Mouse (Mus musculus) 3T3-L1 (cell line): ENCODE results near the gene Galnt2.

Source experiments
- DNase-seq: peaks from one replicate; pipeline ENCODE4 v3.0.0-alpha.2; 2015; ENCODE audit warnings: low read depth, low spot score

The Galnt2 gene

DNA sequence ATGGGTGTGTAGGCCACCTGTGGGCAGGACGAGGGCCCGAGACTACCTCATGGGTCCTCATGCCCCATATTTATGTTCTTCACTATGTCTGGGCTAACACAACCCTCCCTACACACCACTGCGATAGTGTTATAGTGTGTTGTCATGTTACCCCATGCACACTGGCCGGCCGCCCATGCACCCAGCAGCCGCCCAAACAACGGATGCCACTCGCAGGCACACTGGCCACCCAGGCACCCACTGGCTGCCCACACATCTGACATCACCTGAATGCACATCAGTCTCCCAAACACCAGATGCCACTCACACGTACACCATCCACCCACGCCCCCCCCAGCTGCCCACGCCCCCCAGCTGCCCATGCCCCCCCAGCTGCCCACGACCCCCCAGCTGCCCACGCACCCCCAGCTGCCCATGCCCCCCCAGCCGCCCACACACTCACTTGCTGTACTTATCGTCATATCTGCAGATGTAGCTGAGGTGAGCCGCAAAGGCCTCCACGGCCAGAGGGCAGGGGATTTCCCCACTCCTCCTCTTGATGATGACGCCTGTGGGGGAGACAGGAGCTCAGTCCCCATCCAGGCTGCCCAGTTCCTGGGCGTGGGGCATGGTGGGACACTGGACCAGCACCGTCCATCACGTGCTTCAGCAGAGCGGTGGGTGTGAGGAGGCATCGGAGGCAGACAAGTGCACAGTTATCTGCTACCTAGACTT, 140.4 kb downstream of the Galnt2 start:
- DNase-seq = no peak

DNA sequence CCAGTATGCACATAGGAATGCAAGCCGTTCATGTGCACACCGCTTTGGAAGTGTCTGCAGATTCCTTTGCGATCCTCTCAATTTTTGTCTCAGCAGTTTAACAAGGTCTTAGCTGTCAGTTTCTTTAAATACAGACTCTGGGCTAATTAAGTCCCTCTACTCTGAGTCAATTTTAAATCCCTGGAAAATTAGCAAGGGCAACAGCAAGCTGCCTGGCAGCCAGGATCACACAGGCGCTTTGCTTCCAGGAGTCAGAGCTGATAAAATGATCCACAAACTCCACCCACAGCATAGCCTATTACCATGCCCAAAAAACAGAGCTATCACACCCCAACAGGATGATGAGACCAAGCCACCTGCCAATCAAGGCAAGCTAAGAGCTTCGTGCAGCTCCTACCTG, 142.6 kb downstream of the Galnt2 start:
- DNase-seq = no peak

- DNase-seq = no peak
Measured at GRCm38 (mm10) chr8:124375168-124375567, 144.0 kb downstream of the Galnt2 start.

- no peak for DNase-seq
Measured at GRCm38 (mm10) chr8:124375727-124376126, 144.5 kb downstream of the Galnt2 start.

- DNase-seq = no peak
Measured at GRCm38 (mm10) chr8:124376406-124376805, 145.2 kb downstream of the Galnt2 start.

DNA sequence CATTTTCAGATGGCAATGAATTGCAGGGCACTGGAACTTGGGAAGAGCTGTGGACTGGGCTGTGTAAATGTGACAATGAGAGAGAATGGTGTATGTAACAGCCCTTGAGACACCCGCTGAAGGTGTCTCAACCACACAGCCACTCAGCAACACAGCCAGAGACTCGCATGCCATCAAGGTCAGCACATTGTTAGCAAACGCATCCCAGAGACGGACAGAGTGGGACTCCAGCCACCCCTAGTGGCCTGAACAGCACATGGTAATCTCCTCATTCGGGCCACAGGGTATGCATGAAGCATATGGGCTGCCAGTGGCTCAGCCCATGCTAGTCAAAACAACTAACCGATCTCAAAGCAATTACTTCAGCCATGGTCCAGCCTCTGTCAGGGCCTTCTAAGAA, 148.1 kb downstream of the Galnt2 start:
- peak; percentile 9 for DNase-seq

GRCm38 (mm10) chr8:124382235-124382634, 151.0 kb downstream of the Galnt2 start:
- no peak for DNase-seq

DNA sequence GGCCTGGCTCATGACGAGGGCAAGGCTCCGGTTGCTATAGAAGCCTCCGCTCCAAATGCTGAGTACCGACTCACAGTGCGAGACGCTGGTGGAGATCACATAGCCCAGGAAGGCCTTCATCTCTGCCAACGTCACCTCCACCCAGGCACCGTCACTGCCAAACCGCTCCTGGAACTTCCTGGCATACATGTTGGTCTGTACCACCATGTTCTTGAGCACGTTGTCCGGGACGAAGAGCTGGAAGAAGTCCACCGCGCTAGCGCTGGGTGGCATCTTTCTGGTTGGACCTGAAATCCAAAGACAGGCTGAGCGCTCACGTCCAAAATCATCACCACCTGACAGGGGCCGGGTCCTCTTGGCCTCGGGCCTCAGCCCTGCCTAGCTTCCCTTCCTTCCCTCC, 153.1 kb downstream of the Galnt2 start:
- DNase-seq = no peak

GRCm38 (mm10) chr8:124386225-124386899, 155.2 kb downstream of the Galnt2 start:
- no peak for DNase-seq

DNA sequence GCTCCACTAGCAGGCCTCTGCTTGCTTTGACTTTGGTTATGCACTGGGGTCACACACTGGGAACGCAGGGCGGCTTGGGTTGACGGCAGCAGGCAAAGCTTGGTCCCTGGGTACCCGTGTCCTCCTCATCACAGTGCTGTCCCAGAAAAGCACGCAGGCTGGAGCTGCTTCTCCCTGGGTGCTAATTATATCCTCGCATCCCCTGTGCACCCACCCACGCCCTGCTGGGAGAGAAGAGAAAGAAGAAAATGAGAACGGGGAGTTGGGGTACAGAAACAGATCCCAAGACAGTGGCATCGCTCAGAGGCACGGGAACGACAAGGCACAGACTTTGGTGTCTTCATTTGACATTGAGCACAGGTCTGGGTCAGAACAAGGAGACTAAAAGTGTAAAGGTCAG, 158.3 kb downstream of the Galnt2 start:
- no peak for DNase-seq

DNA sequence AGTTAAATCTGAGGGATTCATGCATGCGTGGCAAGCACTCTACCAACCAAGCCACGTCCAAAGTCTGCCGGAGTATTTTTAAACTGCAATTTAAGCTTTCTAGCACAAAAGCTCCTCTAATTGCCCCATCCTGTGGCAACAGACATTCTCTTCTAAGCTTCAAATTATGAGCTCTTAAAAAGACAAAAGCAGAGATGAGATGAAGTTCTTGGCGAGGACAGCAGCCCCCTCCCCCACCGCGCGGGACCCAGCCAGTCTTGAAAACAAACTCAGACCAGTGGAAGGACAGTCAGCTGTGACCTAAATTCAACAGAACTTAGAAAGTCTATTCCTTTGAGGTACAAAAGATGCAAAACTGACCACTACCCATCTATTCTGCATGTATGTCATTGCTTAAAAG, 160.0 kb downstream of the Galnt2 start:
- DNase-seq = no peak

DNA sequence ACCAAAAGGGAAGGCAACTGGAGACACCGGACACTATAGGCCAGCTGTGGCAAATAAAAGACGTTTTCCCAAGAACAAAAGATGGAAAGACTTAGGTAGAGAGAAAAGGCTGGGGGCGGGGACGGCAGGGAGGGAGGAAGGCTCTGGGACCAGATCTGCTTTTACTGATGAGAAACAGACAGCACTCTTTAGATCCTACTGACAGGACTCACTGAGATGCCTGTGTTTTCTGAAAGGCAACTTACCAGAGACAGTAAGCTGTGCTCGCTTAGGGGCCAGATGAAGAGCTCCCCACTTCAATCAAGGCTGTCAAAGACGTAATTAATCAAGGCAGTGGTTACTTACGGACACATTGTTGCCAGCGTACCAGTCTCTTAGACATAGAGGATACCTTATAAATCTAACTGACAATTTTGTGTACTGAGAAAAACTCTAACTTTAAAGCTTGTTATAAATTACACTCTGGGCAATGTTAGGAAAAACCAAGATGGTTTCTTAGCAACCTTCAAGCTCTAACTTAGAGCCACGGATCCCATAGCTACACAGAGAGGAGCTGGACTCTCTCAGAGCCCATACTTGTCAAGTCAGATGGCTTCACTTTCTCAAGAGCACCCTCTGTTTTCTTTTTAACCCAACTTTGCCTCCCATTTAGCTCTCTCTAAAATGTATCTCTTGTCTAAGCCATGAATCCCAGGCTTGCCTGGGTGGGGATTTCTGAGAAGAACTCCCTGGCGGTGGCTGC, 161.3 kb downstream of the Galnt2 start:
- no peak for DNase-seq

- DNase-seq = no peak
Measured at GRCm38 (mm10) chr8:124393013-124393412, 161.8 kb downstream of the Galnt2 start.

DNA sequence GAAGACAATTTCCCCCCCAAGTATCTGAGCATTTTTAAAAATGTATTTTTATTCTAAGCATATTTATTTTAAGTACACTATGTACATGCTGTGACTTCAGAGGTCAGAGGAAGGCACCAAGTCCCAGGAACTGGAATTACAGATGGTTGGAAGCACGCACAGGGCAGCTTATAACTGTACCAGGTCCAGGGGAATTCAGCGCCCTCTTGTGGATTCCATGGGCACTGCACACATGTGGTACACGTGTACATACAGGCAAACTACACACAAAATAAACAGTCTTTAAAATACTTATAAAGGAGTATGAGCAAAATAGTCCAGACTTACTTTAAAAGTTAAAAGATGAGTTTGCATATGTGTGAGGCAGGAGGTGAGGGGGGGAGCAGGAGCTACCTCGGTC, 162.7 kb downstream of the Galnt2 start:
- DNase-seq = peak; percentile 16

- no peak for DNase-seq
Measured at GRCm38 (mm10) chr8:124394951-124395350, 163.8 kb downstream of the Galnt2 start.
